Mouse (Mus musculus): ENCODE data around the gene Cap2. TPM values are rescaled to one million over a fixed set of nuclear protein-coding genes. Genes with fewer than 3 reads are reported as not detected.

The Cap2 gene
- polyA plus RNA-seq, 1 experiment from 2014 or later = 5.7 TPM

- no peak for ATAC-seq (ENCODE audit: low read depth)
- 100% methylated on average over 1 of the region's 1 CpGs for WGBS
- no peaks in the 10 kb centered on the region for H3K4me1 ChIP-seq (ENCODE audit: control insufficient read depth, insufficient read depth, low read length)
- H3K9me3 ChIP-seq (ENCODE audit: control insufficient read depth, low read length) = no peaks in the 10 kb centered on the region
- H3K27ac ChIP-seq (ENCODE audit: low read depth, low read length) = no peak overlapping the region
- no peaks in the 10 kb centered on the region for H3K27me3 ChIP-seq (ENCODE audit: control insufficient read depth, insufficient read depth, low read length)
- no peak overlapping the region for H3K4me2 ChIP-seq (ENCODE audit: low read depth, low read length)
- H3K9ac ChIP-seq (replicated peaks; ENCODE audit: low read depth, low read length) = no peak overlapping the region
- no peak overlapping the region for H3K4me3 ChIP-seq (ENCODE audit: low read depth, low read length)
- peaks cover 11% of the 10 kb centered on the region for H3K36me3 ChIP-seq (ENCODE audit: control insufficient read depth, insufficient read depth, low read length)
These were observed 194.3 kb downstream of the Cap2 start for GRCm38 (mm10) chr13:46695932-46696331.

- H3K27me3 ChIP-seq (ENCODE audit: control insufficient read depth, insufficient read depth, low read length) = no peaks in the 10 kb centered on the region
- H3K9ac ChIP-seq (replicated peaks; ENCODE audit: low read depth, low read length) = no peak overlapping the region
- H3K4me3 ChIP-seq (ENCODE audit: low read depth, low read length) = no peak overlapping the region
- H3K9me3 ChIP-seq (ENCODE audit: control insufficient read depth, low read length) = no peaks in the 10 kb centered on the region
- H3K36me3 ChIP-seq (ENCODE audit: control insufficient read depth, insufficient read depth, low read length) = peaks cover 11% of the 10 kb centered on the region
- no peak overlapping the region for H3K4me2 ChIP-seq (ENCODE audit: low read depth, low read length)
- H3K27ac ChIP-seq (ENCODE audit: low read depth, low read length) = no peak overlapping the region
- ATAC-seq (ENCODE audit: low read depth) = no peak
- 91% methylated on average over 2 of the region's 2 CpGs for WGBS
- H3K4me1 ChIP-seq (ENCODE audit: control insufficient read depth, insufficient read depth, low read length) = no peaks in the 10 kb centered on the region
These were observed 195.1 kb downstream of the Cap2 start for GRCm38 (mm10) chr13:46696788-46697187.

- no peak overlapping the region for H3K4me2 ChIP-seq (ENCODE audit: low read depth, low read length)
- WGBS = 100% methylated on average over 1 of the region's 1 CpGs
- no peaks in the 10 kb centered on the region for H3K27me3 ChIP-seq (ENCODE audit: control insufficient read depth, insufficient read depth, low read length)
- no peak for ATAC-seq (ENCODE audit: low read depth)
- H3K4me1 ChIP-seq (ENCODE audit: control insufficient read depth, insufficient read depth, low read length) = no peaks in the 10 kb centered on the region
- no peak overlapping the region for H3K4me3 ChIP-seq (ENCODE audit: low read depth, low read length)
- no peak overlapping the region for H3K27ac ChIP-seq (ENCODE audit: low read depth, low read length)
- H3K9ac ChIP-seq (replicated peaks; ENCODE audit: low read depth, low read length) = no peak overlapping the region
- H3K9me3 ChIP-seq (ENCODE audit: control insufficient read depth, low read length) = no peaks in the 10 kb centered on the region
- H3K36me3 ChIP-seq (ENCODE audit: control insufficient read depth, insufficient read depth, low read length) = peaks cover 8% of the 10 kb centered on the region
These were observed 197.7 kb downstream of the Cap2 start for GRCm38 (mm10) chr13:46699372-46699771.

Other genes with a start within 250 kb of the Cap2 start
- gene Stmnd1, start 228.1 kb upstream of the Cap2 start, polyA plus RNA-seq (2014; fragmentation: Nextera tagmentation; extraction: Ambion mirVana) = not detected in 2 replicates
- 2.7 and 3.5 TPM in 2 replicates for gene Rbm24, start 83.4 kb upstream of the Cap2 start, polyA plus RNA-seq (2014; fragmentation: Nextera tagmentation; extraction: Ambion mirVana)
- gene Fam8a1, start 167.7 kb downstream of the Cap2 start, polyA plus RNA-seq (2014; fragmentation: Nextera tagmentation; extraction: Ambion mirVana) = 14.7 and 14.9 TPM in 2 replicates
- 27.7 and 29.4 TPM in 2 replicates for gene Nup153, start 226.1 kb downstream of the Cap2 start, polyA plus RNA-seq (2014; fragmentation: Nextera tagmentation; extraction: Ambion mirVana)

Data from neural tube, embryonic 14.5 days (tissue).